Mouse (Mus musculus): ENCODE results near the gene Pla1a.
"Not testable (repeated sequence)": the region's sequence is repeated elsewhere in the genome, so short reads cannot be mapped to it uniquely, and the experiment has no call there.

Pla1a gene

GRCm38 (mm10) chr16:38432498-38433425 is at the start of gene Pla1a:
TSS of gene Pla1a (minus strand) at chr16:38433145.
- DNase-seq = peak; percentile 44

DNA sequence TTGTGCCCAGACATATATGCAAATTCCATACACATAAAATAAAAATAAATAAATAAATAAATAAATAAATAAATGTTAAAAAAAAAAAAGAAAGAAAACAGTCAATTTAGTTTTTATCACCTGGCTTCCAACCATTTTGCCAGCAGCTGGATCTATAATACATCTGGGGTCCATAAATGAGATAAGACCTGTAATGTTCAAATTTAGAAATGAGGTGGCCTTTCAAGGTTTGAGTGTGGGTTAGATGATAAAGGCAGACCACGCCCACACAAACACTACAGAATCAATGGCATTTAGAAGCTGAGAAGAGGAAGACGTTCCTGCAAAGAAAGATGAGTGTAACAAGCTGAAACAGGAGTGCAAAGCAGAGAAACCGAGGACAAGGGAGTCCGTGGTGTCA is 48.4 kb upstream of the Pla1a start:
- no peak for DNase-seq

GRCm38 (mm10) chr16:38478296-38478695 is 45.4 kb upstream of the Pla1a start:
- no peak for DNase-seq

- DNase-seq = not testable (repeated sequence)
Observed at GRCm38 (mm10) chr16:38477241-38477608, 44.3 kb upstream of the Pla1a start.

DNA sequence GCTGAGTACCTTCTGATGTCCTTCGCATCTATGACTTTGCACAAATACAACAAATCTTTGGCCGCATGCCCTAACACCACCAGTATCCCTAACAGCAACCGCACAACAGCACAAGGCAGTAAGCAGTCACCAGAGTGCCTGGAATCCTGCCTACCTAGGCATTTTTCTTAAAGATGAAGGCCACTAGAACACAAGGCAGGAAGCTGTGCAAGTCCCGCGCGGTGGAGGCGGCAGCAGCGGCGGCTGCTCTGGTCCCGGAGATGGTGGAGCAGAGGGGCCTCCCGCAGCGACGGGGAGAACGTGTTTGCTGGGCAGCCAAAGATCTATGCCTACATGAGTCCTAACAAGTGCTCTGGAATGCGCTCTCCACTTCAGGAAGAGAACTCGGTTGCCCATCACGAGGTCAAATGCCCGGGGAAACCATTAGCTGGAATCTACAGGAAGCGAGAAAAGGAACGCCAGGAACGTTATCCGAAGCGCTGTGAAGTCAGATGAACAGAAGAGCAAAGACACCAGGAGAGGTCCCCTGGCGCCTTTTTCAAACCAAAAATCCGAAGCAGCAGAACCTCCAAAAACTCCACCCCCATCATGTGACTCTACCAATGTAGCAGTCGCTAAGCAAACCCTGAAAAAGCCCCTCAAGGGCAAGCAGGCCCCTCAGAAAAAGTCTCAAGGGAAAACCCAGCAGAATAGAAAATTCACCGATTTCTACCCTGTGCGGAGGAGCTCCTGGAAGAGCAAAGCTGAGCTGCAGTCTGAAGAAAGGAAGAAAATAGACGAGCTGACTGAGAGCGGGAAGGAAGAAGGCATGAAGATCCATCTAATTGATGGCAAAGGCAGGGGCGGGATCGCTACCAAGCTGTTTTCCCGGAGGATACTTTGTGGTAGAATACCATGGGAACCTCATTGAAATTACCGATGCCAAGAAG is 43.6 kb upstream of the Pla1a start:
- DNase-seq = peak; percentile 53

- peak; percentile 15 for DNase-seq
Observed at GRCm38 (mm10) chr16:38475681-38476311, 42.9 kb upstream of the Pla1a start.

GRCm38 (mm10) chr16:38474677-38475286 is 41.8 kb upstream of the Pla1a start:
- DNase-seq = no peak

GRCm38 (mm10) chr16:38473661-38474060 is 40.7 kb upstream of the Pla1a start:
- no peak for DNase-seq

DNA sequence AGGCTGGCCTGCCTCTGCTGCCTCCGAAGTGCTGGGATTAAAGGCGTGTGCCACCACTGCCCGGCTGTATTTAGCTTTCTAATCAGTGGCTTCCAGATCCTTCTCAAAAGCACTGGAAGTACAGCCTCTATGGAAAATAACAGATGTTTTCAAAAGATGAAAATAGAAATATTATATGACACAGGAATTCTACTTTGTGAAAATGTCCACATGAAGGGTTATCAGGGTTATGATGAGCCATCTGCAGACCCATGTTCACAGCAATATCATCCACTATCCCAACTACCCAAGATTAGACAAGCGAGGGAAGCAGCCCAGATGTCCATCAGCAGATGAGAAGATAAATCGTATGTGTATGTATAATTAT is 39.5 kb upstream of the Pla1a start:
- no peak for DNase-seq

- peak; percentile 9 for DNase-seq
Observed at GRCm38 (mm10) chr16:38471697-38472506, 39.0 kb upstream of the Pla1a start.

GRCm38 (mm10) chr16:38469437-38469836 is 36.5 kb upstream of the Pla1a start:
- DNase-seq = no peak

DNA sequence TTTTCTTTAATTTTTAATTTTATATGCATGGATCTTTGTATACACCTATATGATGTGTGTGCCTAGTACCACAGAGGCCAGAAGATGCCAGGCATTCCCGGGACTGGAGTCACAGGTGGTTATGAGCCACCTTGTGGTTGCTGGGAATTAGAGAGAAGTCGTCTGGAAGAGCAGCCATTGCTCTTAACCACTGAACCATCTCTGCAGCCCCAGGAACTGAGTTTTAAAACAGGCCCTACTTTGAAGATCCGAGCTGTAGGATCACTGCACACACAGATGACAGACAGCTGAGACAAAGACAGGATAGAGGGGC is 35.7 kb upstream of the Pla1a start:
- no peak for DNase-seq

DNA sequence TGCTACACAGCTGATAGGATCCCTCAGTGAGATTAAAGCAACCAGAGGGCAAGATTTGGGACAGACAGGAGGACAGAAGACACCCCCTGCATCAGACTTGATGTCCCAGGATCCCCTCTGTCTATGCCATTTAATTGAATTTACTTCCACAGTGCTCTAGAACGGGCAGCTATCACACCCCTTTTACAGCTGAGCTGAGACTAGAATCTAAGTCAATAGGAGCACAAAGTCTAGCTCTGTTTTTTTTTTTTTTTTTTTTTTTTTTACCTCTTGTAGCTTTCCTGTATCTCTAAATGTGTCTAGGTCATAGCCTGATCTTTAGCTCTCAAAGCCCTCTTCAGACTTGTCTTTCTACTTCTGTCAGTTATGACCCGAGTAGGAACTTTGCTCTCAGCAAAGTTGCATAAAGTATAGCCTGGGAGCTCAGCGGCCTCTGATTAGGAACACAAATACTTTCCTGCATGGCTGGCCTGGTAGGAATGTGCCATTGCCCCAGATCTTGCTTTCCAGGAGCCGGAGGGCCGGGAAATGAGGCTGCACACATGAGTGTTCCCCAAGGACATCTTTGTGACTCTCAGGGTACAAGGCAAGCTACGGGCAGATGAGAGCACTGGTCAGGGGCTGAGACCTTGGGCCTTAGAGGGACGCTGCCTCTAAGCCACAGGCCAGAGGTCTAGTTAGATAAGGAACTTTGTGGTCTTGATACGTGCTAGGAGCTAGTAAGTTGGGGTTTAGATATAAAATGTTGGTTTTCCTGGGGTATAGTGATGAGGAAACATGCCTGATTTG is 35.2 kb upstream of the Pla1a start:
- no peak for DNase-seq

GRCm38 (mm10) chr16:38467091-38467916 is 34.4 kb upstream of the Pla1a start:
- DNase-seq = no peak

DNA sequence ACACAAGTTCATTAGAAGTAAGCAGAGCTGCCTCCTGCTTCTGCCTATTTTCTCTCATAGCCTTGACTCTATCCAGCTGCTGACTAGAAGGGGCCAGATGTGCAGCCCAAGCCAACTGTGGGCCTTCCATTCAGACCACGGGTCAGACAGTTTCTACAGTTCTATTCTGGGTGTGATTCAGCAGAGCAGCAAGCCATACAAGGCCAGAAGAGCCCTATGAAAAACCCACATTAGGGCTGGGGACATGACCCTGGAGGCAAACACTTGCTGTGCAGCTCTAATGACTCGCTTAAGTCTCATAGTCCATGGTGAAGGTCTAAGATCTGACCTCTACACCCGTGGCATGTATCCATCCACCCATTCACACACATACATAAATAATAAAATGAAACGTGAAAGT is 33.1 kb upstream of the Pla1a start:
- DNase-seq = no peak

DNA sequence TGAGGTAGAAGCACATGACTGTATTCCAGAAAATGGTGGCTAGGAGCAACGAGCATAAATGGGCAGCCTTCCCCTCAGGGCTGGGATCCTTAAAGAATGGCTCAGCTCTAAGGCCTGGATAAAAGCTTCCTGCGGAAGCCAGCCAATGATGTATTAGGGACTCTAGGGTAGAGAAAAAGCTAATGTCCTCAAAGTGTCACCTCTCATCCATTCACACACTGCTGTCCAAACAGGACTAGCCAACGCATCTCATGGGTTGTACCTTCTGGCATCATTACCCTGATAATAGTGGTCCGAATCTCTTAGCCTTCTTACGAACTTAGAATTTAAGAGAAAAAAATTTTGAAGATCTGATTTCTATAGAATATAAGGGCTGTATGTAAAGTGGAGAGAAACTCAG is 30.4 kb upstream of the Pla1a start:
- DNase-seq = no peak

DNA sequence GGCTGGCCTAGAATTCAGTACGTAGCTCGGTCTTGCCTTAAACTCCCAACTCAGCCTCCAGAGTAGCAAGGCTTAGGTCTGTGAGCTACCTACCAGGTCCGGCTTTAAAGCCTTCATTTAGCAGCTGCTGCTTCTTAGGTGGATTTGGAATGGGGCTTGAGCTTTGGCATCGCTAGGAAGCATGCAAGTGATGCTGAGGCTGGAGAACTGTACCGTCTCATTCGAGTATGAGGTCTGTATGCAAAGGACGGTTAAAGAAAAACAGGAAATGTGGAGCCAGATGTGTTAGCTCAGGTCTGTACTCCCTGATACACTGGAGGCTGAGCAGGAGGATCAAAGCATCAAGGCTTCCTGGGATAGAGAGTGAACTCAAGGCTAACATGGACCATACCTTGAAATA is 29.2 kb upstream of the Pla1a start:
- no peak for DNase-seq

DNA sequence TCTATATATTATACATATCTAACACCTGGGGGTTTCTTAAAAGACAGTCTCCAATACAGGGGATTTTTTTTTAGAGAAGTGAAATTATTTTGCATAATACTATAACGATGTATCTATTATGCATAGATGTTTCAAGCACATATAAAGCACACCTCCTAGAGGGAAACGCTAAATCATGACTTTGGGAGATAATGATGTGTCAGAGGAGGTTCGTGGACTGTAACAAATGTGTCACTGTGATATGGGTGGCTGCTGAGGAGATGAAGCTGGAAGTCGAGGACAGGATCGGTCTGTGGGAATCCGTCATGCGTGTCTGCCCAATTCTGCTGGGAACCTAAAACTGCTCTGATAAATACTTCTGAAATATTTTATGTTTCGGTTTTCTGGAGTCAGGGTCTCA is 28.8 kb upstream of the Pla1a start:
- no peak for DNase-seq

- no peak for DNase-seq
Observed at GRCm38 (mm10) chr16:38459990-38460389, 27.0 kb upstream of the Pla1a start.

DNA sequence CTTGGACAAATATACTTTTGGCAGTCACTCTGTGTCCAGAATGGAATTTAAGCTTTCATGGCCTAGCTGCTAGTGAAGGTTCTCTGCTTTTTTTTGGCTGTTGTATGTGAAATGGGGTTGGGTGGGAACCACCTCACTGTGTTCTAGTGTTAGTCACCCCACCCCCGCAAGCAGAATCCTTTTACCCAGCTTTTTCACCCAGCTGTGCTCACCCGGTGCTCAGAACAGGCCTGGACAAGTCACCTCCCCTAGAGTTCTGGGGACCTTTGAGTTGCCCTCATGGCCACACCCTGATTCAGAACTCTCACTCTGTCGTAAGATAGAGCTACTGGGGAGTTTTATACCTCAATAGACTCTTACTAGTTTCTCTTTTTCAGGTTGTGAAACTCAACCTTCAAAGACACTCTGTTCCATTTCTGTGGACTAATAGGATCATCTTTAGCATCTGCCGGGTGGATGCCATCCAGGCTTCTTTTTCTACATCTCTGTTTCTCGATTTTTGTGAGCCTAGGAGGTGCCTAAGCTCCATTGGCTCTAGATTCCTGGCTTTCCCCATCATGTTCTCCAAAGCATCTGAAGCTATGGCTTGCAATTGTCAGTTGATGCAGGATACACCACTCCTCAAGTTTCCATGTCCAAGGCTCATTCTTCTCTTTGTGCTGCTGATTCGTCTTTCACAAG is 25.8 kb upstream of the Pla1a start:
- peak; percentile 38 for DNase-seq
